Mouse (Mus musculus) embryonic facial prominence, embryonic 11.5 days (tissue): ENCODE measurements around the gene Aak1. TPM values are rescaled to one million over a fixed set of nuclear protein-coding genes. Genes with fewer than 3 reads are reported as not detected.

ENCODE experiments used
- ATAC-seq: fragments of 200-750 bp; cut with Nextera tagmentation; replicated peaks from 2 replicates; pipeline ENCODE4 v1.8.0; 2017; ENCODE audit warnings: low read depth; ENCODE audit not compliant: insufficient number of reproducible peaks, low FRiP score, low TSS enrichment
- DNase-seq: peaks from one replicate; pipeline ENCODE4 v3.0.0-alpha.2; 2015; ENCODE audit warnings: low spot score
- H3K27ac ChIP-seq: fragments of 300-500 bp; sonication (generic); replicated peaks from 2 replicates; pipeline ENCODE4 v1.5.1; 2014; ENCODE audit warnings: mild to moderate bottlenecking, low read depth, low read length, control low read depth
- H3K27me3 ChIP-seq: fragments of 300-500 bp; sonication (generic); 2 replicates; pipeline ENCODE4 v1.6.1; 2014; ENCODE audit warnings: mild to moderate bottlenecking, low read length, moderate library complexity, mixed read lengths; ENCODE audit not compliant: control insufficient read depth, insufficient read depth
- H3K36me3 ChIP-seq: fragments of 300-500 bp; sonication (generic); replicated peaks from 2 replicates; pipeline ENCODE4 v1.6.1; 2014; ENCODE audit warnings: low read depth, mild to moderate bottlenecking, low read length, moderate library complexity, mixed read lengths; ENCODE audit not compliant: control insufficient read depth, insufficient read depth
- H3K4me1 ChIP-seq: fragments of 300-500 bp; sonication (generic); 2 replicates; pipeline ENCODE4 v1.6.1; 2014; ENCODE audit warnings: low read length, mixed read lengths; ENCODE audit not compliant: control insufficient read depth, insufficient read depth
- H3K4me2 ChIP-seq: fragments of 300-500 bp; sonication (generic); 2 replicates; pipeline ENCODE4 v1.6.1; 2014; ENCODE audit warnings: low read depth, mild to moderate bottlenecking, control low read depth, low read length, moderate library complexity
- H3K4me3 ChIP-seq: fragments of 300-500 bp; sonication (generic); 2 replicates; pipeline ENCODE4 v1.5.1; 2014; ENCODE audit warnings: low read depth, low read length, control low read depth
- H3K9ac ChIP-seq: fragments of 300-500 bp; sonication (generic); replicated peaks from 2 replicates; pipeline ENCODE4 v1.6.1; 2014; ENCODE audit warnings: mild to moderate bottlenecking, control low read depth, low read length
- H3K9me3 ChIP-seq: fragments of 300-500 bp; sonication (generic); replicated peaks from 2 replicates; pipeline ENCODE4 v1.6.1; 2016; ENCODE audit warnings: mild to moderate bottlenecking, low read length, inconsistent platforms, mixed read lengths; ENCODE audit not compliant: control insufficient read depth
- WGBS: fragments of 180-500 bp; shearing (Covaris S2); extraction: QIAGEN DNeasy Blood & Tissue Kit; methylation state at CpG from one replicate; pipeline ENCODE4 v1.1.7; 2014; 5-methylcytosine and 5-hydroxymethylcytosine counted together
- polyA plus RNA-seq: library from polyadenylated mRNA; unstranded; fragments of >200 nt; fragmentation: Nextera tagmentation; extraction: Ambion mirVana; gene quantifications from 2 replicates; pipeline ENCODE4 v1.2.1, GENCODE M21; 2014

The Aak1 gene
- polyA plus RNA-seq, 1 experiment from 2014 or later, result 17.3 TPM

- H3K4me1 ChIP-seq, result peaks cover 4% of the 10 kb centered on the region; the same call in 1 of the 2 replicates
- H3K9me3 ChIP-seq, result no peaks in the 10 kb centered on the region
- DNase-seq, result peak; percentile 70
- no peaks in the 10 kb centered on the region for H3K27me3 ChIP-seq
- H3K9ac ChIP-seq, result peak overlapping the region; percentile 22; the same call in 1 of the 2 replicates
- peak overlapping the region; percentile 28 for H3K27ac ChIP-seq
- WGBS, result 3% methylated on average over 7 of the region's 7 CpGs
- H3K36me3 ChIP-seq, result no peaks in the 10 kb centered on the region
- peak overlapping the region; percentile 19 for H3K4me2 ChIP-seq
- no peak for ATAC-seq
- no peak overlapping the region for H3K4me3 ChIP-seq
Measured at GRCm38 (mm10) chr6:86815436-86815835, 33.9 kb upstream of the Aak1 start.

GRCm38 (mm10) chr6:86816586-86816985, 32.7 kb upstream of the Aak1 start:
- no peak overlapping the region for H3K9ac ChIP-seq
- ATAC-seq (no peak), DNase-seq (peak; percentile 78)
- 18% methylated on average over 8 of the region's 8 CpGs for WGBS
- H3K4me2 ChIP-seq, result no peak overlapping the region
- H3K4me3 ChIP-seq, result no peak overlapping the region
- H3K27ac ChIP-seq, result no peak overlapping the region
- no peaks in the 10 kb centered on the region for H3K9me3 ChIP-seq
- H3K4me1 ChIP-seq, result peaks cover 4% of the 10 kb centered on the region; the same call in 1 of the 2 replicates
- no peaks in the 10 kb centered on the region for H3K27me3 ChIP-seq
- no peaks in the 10 kb centered on the region for H3K36me3 ChIP-seq

- H3K4me3 ChIP-seq, result no peak overlapping the region
- ATAC-seq, result no peak
- 83% methylated on average over 4 of the region's 4 CpGs for WGBS
Measured at GRCm38 (mm10) chr6:86818914-86819313, 30.4 kb upstream of the Aak1 start.

GRCm38 (mm10) chr6:86819926-86820325, 29.4 kb upstream of the Aak1 start:
- no peak overlapping the region for H3K27ac ChIP-seq
- H3K4me1 ChIP-seq, result peaks cover 4% of the 10 kb centered on the region; the same call in 1 of the 2 replicates
- no peak overlapping the region for H3K4me3 ChIP-seq
- no peaks in the 10 kb centered on the region for H3K36me3 ChIP-seq
- WGBS, result 75% methylated on average over 5 of the region's 5 CpGs
- H3K27me3 ChIP-seq, result peaks cover 4% of the 10 kb centered on the region; the same call in 1 of the 2 replicates
- ATAC-seq (no peak), DNase-seq (no peak)
- H3K9ac ChIP-seq, result no peak overlapping the region
- no peaks in the 10 kb centered on the region for H3K9me3 ChIP-seq
- no peak overlapping the region for H3K4me2 ChIP-seq

More at GRCm38 (mm10) chr6:86818914-86819313, 30.4 kb upstream of the Aak1 start:
- H3K9ac ChIP-seq, result no peak overlapping the region
- H3K27ac ChIP-seq, result no peak overlapping the region
- peaks cover 4% of the 10 kb centered on the region; the same call in 1 of the 2 replicates for H3K27me3 ChIP-seq
- H3K9me3 ChIP-seq, result no peaks in the 10 kb centered on the region
- H3K4me1 ChIP-seq, result peaks cover 4% of the 10 kb centered on the region; the same call in 1 of the 2 replicates
- H3K4me2 ChIP-seq, result no peak overlapping the region
- no peaks in the 10 kb centered on the region for H3K36me3 ChIP-seq
- no peak for DNase-seq

GRCm38 (mm10) chr6:86820690-86821089, 28.6 kb upstream of the Aak1 start:
- DNase-seq (no peak), ATAC-seq (no peak)
- Histone ChIP-seq H3K4me2 (no peak overlapping the region), H3K4me1 (no peaks in the 10 kb centered on the region; the same call in 1 of the 2 replicates), H3K9me3 (no peaks in the 10 kb centered on the region), H3K36me3 (no peaks in the 10 kb centered on the region), H3K27me3 (peaks cover 4% of the 10 kb centered on the region; the same call in 1 of the 2 replicates), H3K9ac (no peak overlapping the region), H3K4me3 (no peak overlapping the region), H3K27ac (no peak overlapping the region)
- 59% methylated on average over 7 of the region's 7 CpGs for WGBS

GRCm38 (mm10) chr6:86822285-86823050, 26.8 kb upstream of the Aak1 start:
- Histone ChIP-seq H3K9me3 (no peaks in the 10 kb centered on the region), H3K9ac (peak overlapping the region; percentile 4; the same call in 1 of the 2 replicates), H3K4me1 (no peaks in the 10 kb centered on the region; the same call in 1 of the 2 replicates), H3K4me2 (peak overlapping the region; percentile 19), H3K4me3 (no peak overlapping the region), H3K27ac (no peak overlapping the region), H3K36me3 (no peaks in the 10 kb centered on the region), H3K27me3 (peaks cover 4% of the 10 kb centered on the region; the same call in 1 of the 2 replicates)
- DNase-seq (peak; percentile 32), ATAC-seq (no peak)
- 4% methylated on average over 19 of the region's 19 CpGs for WGBS

- Histone ChIP-seq H3K27ac (no peak overlapping the region), H3K36me3 (no peaks in the 10 kb centered on the region), H3K9me3 (no peaks in the 10 kb centered on the region), H3K4me1 (no peaks in the 10 kb centered on the region; the same call in 1 of the 2 replicates), H3K4me3 (no peak overlapping the region), H3K4me2 (no peak overlapping the region; the same call in 1 of the 2 replicates), H3K27me3 (peaks cover 4% of the 10 kb centered on the region; the same call in 1 of the 2 replicates), H3K9ac (no peak overlapping the region)
- 31% methylated on average over 9 of the region's 9 CpGs for WGBS
- DNase-seq (no peak), ATAC-seq (no peak)
Measured at GRCm38 (mm10) chr6:86823051-86823431, 26.3 kb upstream of the Aak1 start.

GRCm38 (mm10) chr6:86823824-86824223, 25.5 kb upstream of the Aak1 start:
- Histone ChIP-seq H3K27me3 (peaks cover 4% of the 10 kb centered on the region; the same call in 1 of the 2 replicates), H3K9me3 (no peaks in the 10 kb centered on the region), H3K27ac (no peak overlapping the region), H3K9ac (no peak overlapping the region), H3K4me1 (no peaks in the 10 kb centered on the region; the same call in 1 of the 2 replicates), H3K4me3 (no peak overlapping the region), H3K4me2 (no peak overlapping the region), H3K36me3 (no peaks in the 10 kb centered on the region)
- ATAC-seq, result no peak
- 37% methylated on average over 10 of the region's 10 CpGs for WGBS
- DNase-seq, result no peak
